Mouse (Mus musculus) cerebellum, adult 11-12 months (tissue): ENCODE results near the gene Styx.
A peak's percentile ranks its signal among the peaks of the same experiment; 100 is the strongest.
"Not testable (repeated sequence)": the region's sequence is repeated elsewhere in the genome, so short reads cannot be mapped to it uniquely, and the experiment has no call there.

Source experiments
- DNase-seq: peaks from one replicate; pipeline ENCODE4 v3.0.0; 2022

Gene Styx

DNA sequence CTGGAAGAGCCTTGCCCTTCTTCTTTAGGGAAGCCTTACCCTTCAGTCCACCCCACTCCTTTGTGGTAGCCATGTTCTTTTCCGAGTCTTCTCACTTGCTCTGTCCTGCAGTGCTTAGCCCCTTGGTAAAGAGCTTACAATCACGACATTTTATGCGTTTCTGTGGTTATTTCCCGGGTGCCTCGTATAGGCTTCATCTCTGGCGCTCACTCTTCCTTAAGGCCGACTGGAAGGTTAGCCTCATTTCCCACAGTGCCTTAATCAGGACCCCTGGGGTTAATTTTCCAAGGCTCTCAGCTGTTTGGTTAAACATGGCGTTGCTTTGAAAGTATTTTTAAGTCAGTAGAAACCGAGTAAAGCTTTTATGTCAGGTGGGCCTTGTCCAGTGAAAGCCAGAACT, 88.5 kb downstream of the Styx start:
- no peak for DNase-seq

DNA sequence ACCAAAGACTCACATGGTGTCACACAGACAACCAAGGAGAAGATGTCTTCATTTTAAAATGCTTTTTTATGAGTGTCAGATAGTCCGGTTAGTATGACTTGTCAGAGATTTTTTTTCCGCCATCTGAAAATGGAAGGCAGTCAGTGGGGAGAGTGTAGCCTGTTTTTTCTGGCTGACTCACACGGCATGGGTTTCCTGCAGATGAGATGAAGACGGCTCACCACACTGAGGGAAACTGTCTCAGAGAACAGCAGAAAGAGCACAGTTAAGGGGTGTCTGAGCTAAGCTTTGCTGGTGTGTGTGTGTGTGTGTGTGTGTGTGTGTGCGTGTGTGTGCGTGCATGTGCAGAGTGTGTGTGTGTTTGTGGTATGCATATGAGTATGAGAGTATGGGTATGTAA, 90.4 kb downstream of the Styx start:
- no peak for DNase-seq

DNA sequence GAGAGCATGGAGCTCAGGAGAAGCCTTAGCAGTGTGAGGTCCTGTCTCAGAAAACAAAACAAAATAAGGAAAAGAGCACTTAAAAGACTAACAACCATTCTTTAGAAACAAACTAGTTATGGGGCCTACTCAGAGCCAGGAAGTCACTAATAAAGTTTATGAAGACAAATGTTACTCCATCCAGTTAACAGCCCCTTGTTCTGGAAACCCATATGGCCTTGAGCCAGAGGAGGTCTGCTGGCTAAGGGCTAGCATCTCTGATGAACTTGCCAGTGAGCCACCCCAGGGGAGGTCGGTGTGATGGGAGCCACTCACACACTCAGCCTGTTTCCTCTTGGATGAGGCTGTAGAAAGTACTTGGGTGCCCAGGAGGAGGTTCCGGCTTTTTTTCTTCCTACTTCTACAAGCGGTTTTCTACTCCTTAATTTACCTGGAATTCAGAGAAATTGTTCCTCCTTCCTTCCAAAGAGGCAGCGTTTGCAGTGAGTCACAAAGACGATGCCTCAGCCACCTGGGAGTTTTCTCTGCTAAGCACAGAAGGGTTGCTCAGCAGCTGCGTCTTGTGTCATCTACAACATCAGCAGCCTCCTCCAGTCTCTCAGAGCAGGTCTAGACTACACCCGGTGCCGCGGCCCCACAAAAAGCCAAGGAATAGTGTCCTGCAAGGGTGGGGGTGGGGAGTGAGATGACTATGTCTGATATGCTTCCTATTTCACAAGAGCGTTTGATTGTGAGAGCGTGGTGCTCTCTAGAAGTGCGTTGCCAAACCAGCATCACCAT, 92.1 kb downstream of the Styx start:
- DNase-seq: no peak

DNA sequence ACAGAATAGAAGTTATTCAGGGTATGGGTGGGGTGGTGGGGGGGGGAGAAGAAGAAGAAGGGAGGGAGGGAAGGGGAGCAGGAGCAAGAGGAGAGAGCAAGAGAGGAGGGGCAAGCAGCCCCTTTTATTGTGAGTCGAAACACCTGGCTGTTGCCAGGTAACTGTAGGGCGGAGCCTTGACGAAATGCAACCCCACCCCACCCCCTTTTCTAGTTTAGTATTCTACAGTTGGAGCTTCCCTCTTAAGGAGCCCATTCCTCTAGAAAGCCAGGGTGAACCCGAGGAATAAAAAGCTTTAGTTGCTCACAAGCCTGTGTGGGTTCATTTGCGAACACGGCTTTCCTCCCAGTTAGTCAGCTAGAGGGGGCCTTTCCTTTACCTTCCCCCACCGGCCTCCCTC, 94.0 kb downstream of the Styx start:
- no peak for DNase-seq

DNA sequence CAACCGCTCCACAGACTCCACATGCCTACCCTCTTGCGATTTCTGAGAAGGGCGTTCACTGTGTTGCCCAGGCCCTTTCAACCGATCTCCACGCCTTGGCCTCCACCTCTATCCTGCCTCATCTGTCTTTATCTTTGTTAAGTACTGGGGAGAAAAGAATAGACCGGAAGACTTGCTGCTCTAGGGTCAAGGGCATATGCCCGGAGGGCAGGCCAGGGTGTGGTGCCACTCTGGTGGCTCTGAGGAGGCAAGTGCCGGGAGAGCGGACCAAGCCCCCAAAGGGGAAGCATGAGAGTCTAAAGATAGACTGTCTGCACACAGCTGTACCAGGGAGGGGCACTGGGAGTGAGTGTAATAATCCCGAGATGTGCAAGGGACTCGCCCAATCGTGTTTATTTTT, 94.6 kb downstream of the Styx start:
- no peak for DNase-seq

DNA sequence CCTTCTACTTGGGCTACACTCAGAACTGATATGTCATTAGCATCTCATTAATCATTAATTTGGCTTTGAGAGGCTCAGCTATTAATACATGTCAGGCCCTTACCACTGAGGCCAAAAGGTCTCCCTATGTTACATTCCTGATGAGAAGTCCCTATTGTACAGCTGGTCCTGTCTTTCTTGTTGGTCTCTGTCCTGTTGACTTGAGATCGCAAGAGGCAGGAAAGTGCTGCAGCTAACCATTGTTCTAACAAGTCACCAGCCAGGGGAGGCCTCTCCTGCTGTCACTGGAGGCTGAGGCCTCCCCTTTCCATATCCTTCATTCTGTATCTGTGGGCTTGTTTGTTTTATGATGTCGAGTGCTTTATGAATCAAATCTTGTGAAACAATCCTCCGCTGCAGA, 95.9 kb downstream of the Styx start:
- no peak for DNase-seq

DNA sequence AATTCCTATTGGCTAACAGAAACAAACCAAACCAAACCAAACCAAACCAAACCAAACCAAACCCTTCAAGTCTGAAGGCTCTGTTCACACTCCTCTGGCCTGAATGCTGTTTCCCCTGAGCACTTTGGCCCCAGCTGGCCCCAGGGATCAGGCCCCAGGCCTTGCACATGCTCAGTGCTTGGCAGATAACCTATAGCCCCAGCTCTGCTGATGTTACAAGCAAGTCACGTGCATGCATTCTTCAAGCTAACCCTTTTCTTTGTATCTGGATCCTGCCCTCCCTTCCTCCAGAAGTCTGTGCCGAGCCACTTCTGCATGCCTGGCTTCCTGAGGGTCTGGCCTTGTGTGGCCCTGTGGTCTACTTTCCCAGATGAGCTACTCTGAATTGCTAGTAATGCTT, 100.2 kb downstream of the Styx start:
- DNase-seq: no peak

DNA sequence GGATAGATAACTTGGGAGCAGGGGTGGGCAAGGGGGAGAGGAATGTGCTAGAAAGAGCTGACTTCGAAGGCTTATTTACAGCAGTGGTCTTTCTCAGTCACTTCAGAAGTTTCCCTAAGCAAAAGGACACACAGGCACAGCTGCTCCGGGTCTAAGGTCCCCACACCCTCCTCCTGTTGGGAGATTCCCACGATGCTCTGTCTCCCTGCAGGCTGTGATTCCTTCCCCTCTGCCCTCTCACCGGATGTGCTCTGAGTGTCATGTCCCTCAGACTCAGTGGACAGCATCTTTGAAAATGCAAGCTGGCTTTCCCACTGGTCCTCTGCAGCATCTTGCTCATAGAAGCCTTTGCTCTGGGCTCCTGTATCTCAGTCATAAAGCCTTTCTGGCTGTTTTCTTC, 101.3 kb downstream of the Styx start:
- DNase-seq: no peak

DNA sequence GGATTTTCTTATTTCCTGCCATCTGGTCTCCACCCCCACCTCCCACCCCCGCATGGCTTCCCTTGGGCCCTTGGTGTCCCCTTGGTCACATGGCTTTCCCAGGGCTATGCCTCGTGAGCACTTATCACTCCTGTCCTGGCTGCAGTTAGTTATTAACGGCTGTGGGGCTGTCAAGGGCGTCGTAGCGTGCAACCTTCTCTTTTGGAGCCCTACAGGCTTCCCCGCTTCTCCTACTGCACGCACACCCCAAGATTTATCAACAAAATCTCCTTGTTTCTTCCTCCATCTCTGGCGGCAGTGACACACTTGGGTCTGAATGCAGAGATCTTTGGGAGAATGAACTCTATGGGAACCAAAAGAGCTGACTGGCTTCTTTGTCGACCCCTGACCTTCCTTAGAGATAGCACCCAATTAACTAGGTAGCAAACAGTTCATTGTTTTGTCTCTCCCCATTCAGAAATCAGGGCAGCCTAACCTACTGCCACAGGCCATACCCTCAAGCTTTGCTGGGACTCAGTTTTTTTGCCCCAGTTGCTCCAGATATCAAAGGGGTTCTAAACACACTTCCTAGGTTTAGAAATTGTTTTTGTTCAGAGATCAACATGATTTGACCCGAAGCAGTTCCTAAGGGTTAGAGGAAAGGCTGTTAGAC, 102.1 kb downstream of the Styx start:
- peak; percentile 46 for DNase-seq

DNA sequence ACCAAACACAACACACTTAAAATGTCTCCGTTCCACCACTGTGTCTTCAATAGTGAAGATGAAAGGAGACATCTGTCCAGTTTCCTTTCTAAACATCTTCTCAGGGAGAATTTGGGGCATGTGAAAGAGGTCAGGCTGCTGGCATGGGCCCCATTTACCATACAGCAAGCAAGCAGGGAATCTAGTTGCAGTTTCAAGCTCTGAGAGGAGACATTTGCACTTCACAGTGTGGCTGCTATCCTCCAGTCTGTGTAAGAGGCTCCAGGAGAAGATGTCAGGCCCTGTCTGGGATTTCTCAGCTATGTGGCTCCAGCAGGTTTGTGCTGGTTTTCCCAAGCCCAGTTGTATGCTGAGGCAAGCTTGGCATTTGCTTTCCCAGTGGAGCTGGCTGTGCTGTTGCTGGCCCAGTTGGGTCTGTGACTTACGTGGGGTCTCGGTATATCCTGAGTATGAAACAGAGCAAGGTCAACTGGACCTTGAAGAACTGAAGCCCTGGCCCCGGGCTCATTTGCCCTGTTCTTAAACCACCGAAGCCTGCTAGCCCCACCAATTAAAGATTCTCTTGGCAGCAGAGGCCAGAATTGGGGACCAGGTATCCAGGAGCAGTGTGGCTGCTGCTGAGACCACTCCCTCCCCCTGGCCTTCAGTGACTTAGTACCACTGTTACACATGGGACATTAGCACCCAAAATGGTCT, 102.8 kb downstream of the Styx start:
- DNase-seq: no peak

DNA sequence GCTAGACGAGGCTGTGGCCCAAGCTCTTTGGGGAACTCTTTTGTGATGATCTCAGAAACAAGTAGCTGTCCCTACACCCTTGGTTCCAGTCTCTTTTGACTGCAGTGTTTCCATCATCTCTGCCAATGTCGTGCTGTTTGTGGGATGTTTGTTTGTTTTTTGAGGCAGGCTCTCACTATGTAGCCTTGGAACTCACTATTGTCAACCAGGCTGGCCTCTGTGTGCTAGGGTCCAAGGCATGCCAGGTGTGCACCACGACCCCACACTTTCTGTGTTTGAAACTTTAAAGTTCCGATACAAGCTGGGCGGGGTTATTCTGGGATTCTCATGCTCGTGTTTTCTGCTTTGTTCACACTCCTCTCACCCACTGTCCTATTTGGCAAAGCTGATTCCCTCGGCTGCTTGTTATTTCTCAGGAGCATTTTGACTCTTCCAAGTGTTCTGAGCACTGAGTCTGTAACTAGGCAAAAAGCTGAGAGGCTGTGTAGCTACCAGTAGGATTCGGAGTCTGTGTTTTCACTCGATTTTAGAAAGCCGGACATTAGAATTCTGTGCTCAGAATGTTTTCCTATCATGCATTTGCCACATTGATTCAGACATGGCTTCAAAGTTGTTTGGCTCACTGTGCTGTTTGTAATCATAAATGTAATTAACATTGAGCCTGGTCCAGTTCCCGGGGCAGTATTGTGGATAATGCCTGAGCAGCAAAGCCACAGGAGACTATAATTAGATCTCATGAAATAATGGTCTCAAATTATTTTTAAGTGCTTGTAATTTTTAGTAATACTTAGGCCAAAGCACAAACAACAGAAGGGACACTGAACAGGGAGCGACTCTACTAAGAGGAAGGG, 105.0 kb downstream of the Styx start:
- DNase-seq: no peak

DNA sequence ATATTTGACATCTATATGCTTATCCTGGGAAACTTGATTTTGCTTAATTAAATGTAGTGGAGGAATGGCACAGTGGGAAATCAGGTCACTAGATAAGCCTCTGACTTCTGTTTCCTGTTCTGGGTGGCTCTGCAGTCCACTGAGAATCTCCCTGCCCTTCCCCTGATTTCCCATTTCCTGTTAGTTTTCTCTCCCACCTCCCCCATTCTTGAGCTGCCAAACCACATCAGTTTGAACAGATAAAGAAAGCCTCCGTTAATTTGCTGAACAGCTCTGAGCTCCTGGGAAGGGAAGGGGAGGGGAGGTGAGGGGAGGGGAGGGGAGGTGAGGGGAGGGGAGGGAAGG, 105.6 kb downstream of the Styx start:
- DNase-seq: no peak

DNA sequence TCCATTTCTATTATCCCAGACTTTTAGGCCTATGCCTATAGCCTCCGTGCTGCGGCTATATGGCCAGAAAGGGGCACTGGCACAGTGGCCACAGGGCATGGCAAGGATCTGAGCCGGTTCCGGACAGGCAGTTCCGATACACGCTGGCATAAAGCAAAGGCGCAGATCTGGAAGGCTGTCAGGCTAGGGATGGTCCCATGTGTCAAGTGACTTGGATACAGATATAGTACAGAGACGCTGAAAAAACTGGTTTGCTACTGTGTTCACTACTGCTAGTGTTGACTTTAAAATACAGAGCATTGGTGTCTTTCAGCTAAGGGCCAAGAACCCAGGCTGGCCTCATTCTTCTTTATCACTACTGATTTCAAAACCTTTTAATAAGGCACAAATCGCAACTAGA, 106.1 kb downstream of the Styx start:
- DNase-seq: no peak

DNA sequence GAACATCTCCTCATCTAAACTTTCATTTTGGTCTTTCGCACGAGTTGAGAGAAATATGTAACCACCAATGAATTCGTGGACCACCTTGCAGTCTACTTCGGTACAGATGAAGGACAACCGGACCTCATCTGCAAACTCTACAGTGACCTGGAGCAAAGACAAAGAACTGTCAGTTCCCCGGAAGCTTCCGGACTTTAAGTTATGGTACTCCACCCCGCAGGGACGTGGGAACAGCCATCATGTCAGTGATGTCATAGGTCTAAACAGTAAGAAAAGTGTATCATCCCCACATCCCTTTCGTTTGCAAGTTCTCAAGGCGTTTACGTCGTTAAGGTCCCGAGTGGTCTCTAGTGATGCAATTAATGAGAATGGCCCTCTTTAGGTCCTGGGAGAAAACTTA, 109.0 kb downstream of the Styx start:
- no peak for DNase-seq

DNA sequence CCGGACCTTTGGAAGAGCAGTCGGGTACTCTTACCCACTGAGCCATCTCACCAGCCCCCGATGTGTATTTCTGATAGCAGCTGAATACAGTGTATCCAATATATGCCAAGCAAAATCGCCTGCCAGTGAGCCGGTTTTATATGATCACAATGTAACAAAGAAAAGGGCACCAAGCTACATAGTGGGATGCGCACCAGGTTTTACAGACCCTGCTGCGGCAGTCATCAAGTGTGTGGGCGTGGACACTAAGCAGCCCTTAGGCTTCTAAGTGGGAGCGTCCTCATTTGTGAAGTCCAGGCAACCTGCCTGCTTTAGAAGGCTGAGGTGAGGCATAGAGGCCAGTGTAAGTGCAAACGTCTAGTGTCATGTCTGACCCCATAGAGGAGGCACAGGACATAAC, 109.6 kb downstream of the Styx start:
- no peak for DNase-seq

DNA sequence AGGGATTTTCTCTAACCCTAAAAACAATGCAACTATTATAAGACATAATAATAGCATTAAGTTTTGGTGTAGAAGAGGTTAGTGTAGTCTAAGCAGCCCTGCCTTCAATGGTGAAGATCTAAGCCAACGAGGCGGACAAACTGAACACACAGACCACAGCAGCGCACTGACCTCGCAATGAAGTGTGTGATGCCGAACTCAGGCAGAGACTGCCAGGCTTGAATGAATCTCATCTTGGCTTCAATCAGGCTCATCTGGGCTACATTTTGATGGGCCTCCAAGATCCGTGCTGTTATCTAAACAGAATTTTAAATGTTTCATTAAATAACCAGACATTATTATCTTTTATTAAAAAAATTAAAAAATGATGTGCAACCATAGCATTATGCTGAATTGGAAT, 111.1 kb downstream of the Styx start:
- DNase-seq: no peak

DNA sequence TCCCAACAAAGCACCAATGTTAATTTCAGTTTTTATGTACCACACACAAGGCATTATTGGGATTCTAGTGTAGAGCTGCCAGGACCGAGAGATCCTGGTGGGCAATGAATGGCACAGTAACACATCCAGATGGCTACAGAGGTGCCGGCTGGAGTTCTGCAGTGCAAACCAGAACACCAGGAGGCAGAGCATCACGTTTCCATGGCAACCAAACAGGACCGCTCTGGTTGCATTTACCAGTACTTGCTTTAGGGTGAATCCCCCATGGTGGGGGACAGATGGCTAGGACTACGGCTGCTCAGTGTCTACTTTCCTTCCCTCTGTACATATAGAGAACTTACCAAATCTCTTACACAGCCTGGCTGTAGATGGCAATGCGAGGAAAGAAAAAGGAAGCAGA, 111.5 kb downstream of the Styx start:
- DNase-seq: no peak

DNA sequence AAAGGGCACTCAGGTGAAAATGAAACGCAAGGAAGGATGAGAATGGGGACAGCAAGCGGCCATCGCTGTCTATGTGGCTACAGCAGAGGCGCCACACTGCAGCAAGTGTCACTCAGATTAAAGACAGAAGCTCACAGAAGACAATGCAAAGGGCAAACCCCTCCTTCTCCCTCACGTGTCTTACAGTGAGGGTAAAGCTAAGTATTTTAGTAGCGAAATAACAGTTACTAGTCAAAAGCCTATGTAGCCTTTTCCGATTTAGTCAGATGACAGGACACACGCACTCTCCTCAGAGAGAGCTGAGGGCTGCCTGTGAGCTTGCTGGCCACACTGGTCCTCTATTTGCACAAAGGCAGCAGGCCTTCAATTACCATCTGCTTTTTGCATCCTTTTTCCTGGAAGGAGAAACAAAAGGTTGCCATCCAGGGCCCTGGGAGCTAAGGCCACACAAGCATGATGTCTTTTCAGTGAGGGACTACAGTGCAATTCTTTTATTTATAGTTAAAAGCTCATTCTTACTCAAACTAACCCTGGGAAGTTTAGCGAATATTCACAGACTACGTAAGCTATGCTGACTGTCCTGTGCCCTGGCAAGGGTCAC, 112.1 kb downstream of the Styx start:
- no peak for DNase-seq

DNA sequence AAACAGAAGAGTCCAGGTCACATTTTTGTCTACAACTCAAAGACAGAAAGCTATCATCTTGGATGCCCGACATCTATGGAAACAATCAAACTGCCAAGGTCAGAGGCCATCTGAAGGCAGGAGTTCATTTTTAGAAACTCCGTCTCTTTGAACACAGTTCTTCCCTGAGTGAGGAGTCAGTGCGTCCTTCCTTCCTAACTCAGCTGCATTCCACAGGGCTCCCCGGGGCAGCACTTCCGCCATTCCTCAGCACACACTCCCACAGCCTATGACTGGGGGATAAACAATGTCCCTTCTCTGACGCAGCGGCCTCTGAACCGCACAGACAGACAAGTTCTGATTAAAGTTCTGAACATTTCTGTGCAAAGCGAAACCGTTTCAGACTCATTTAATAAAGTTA, 112.7 kb downstream of the Styx start:
- DNase-seq: no peak

DNA sequence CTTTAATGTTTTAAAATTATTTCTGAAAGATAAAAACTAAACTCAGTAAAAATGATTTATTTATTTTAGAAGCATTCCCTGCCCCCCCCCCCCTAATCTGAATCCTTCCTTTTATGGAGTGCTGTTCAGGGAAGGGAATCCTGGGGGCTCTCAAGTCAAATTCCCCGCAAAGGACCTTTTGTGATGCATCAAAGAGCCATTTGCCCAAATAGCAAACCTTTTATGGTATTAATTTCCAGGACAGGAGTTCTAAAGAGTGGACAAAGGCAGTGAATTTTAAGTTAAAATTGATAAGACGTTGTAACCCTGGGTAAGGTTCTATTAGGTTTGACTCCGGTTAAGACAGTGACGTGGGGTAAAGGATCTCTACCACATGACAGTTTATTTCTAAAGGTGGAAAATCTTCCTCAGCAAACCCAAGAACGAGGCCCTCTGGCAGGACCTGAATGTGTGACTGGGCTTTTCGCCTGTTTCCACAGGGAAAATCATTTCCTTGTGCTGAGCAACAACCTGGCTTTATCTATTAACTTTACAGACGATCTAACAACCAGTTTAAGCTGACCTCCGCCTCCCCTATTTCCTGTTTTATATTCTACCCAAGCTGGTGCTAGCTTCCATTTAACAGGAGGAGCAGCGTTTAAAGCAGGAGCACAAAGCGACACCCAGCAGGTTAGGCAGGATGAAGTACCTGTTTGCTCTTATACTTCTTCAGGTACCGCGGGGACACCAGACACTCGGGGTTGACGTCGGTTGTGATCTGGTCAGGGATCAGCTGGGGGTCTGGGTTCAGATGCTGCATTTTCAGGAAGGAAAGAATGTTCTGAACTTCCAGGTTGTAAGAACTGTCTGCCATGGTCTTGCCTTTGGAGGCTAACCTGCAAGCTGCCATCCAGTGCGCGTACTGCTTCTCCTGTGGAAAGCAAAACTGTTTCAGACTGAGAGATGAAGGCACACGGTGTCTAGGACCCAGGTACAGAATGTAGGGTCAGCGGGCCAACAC, 113.4 kb downstream of the Styx start:
- no peak for DNase-seq

DNA sequence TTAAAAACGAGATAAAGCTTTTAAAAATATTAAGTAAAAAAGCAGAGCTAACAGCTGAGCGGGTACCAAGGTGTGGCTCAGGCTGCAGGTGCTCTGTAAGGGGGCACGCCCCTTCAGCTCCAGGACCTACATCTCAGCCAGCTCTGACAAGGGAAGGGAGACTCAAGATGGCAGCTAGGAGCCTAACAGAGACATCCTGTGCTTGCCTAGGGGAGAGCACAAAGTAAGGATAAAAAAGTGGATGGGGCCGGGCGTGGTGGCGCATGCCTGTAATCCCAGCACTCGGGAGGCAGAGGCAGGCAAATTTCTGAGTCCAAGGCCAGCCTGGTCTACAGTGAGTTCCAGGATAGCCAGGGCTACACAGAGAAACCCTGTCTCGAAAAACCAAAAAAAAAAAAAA, 115.5 kb downstream of the Styx start:
- not testable (repeated sequence) for DNase-seq

DNA sequence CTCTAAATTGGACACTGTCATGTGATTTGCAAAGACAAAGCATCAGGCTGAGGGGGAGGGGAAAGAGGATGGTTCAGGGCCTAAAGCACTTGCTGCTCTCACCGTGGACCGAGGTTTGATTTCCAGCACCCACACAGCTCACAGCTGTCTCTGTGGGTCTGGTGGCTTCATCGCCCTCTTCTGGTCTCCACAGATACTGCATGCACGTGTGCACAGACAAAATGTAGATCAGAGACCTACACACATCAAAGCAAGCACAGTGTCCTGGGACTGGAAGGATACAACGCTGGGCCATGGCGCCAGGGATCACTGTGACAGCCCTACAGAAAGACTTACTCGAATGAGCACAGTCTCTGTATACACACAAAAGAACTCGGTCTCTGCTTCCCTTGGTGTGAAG, 118.6 kb downstream of the Styx start:
- DNase-seq: no peak
